Mouse (Mus musculus): ENCODE results near the gene Cmah. TPM values are rescaled to one million over a fixed set of nuclear protein-coding genes. Genes with fewer than 3 reads are reported as not detected.

The Cmah gene
- polyA plus RNA-seq, 1 experiment: 0.12 TPM

DNA sequence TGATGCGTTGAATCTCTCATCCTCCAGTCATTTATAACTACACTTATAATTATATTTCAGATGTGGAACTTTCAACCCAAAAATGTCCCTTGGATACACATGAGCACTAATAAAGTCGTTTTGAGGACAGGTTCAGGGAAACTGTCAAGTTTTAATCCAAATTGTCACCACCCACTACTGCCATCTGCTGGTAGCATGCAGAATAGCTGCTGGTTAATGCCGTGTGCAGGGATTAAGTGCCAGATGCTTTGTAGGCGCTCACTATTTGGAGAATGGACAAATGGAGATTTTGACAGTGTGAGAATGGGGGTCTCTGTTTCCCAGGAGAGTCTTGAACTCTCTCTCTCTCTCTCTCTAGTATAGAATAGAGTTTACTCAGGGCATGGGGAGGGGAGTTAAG lies 30.0 kb upstream of the Cmah start:
- no peaks in the 10 kb centered on the region for H3K27me3 ChIP-seq (ENCODE audit: control insufficient read depth, insufficient read depth, low read length, poor library complexity, severe bottlenecking)
- H3K4me3 ChIP-seq (ENCODE audit: low read depth, low read length): no peak overlapping the region
- TF ChIP-seq POLR2A (IDR thresholded peaks at IDR 0.05; ENCODE audit: insufficient read depth, low read length): no peak
- peak; percentile 56 for TF ChIP-seq CTCF (IDR thresholded peaks at IDR 0.05; ENCODE audit: low read depth, low read length)
- no peak for TF ChIP-seq EP300 (IDR thresholded peaks at IDR 0.05; ENCODE audit: insufficient read depth, low read depth, low read length)
- H3K9me3 ChIP-seq (replicated peaks; ENCODE audit: control insufficient read depth, insufficient read depth, low read length, poor library complexity, severe bottlenecking): no peaks in the 10 kb centered on the region
- H3K27ac ChIP-seq (ENCODE audit: insufficient read depth, low read length): no peak overlapping the region
- no peaks in the 10 kb centered on the region for H3K36me3 ChIP-seq (ENCODE audit: control insufficient read depth, insufficient read depth, low read length, poor library complexity, severe bottlenecking)
- no peak overlapping the region for H3K9ac ChIP-seq (ENCODE audit: low read depth, poor library complexity, severe bottlenecking)
- no peaks in the 10 kb centered on the region for H3K4me1 ChIP-seq (ENCODE audit: control insufficient read depth, insufficient read depth, low read length)

DNA sequence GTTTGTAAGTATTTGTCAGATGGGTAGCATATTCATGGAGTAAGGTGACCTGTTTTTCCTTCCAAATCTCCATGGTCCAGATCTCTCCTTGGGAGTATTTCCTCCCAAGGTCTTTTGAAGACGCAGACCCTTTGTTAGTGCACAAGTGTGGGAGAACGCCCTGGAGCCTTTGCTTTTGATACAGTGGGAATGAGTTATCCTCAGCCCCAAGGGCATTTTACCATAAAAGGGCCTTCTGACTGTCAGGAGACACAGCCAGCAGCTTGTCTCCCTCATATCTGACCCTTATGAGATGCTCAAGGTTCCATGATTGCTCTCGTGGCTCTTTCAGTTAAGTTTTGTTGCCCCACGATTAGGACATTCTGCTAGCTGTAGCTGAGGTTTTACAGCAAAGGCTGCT lies 21.7 kb upstream of the Cmah start:
- Histone ChIP-seq H3K4me1 (ENCODE audit: control insufficient read depth, insufficient read depth, low read length) (no peaks in the 10 kb centered on the region), H3K4me3 (ENCODE audit: low read depth, low read length) (no peak overlapping the region), H3K9ac (ENCODE audit: low read depth, poor library complexity, severe bottlenecking) (no peak overlapping the region), H3K27ac (ENCODE audit: insufficient read depth, low read length) (no peak overlapping the region), H3K36me3 (ENCODE audit: control insufficient read depth, insufficient read depth, low read length, poor library complexity, severe bottlenecking) (no peaks in the 10 kb centered on the region), H3K27me3 (ENCODE audit: control insufficient read depth, insufficient read depth, low read length, poor library complexity, severe bottlenecking) (no peaks in the 10 kb centered on the region), H3K9me3 (replicated peaks; ENCODE audit: control insufficient read depth, insufficient read depth, low read length, poor library complexity, severe bottlenecking) (no peaks in the 10 kb centered on the region)
- TF ChIP-seq EP300 (IDR thresholded peaks at IDR 0.05; ENCODE audit: insufficient read depth, low read depth, low read length) (no peak), CTCF (IDR thresholded peaks at IDR 0.05; ENCODE audit: low read depth, low read length) (no peak), POLR2A (IDR thresholded peaks at IDR 0.05; ENCODE audit: insufficient read depth, low read length) (no peak)

DNA sequence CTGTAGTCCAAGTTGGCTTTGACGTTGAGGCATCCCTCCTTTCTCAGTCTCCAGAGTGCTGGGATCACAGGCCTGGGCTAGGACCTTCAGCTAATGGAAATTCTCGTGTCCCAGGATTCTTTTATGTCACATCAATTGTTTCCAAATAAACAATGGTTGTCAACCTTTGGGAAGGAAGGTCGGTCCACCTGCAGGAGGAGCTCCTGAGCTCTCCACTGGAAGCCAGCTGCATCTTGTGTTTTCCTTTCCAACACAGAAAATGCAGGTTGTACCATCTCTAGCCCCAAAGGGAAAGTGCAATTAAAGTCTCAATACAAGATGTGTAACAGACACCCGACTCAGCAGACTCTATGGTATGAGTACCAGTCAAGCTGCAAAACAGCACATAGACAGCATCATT lies 21.0 kb upstream of the Cmah start:
- TF ChIP-seq POLR2A (IDR thresholded peaks at IDR 0.05; ENCODE audit: insufficient read depth, low read length): no peak
- TF ChIP-seq CTCF (IDR thresholded peaks at IDR 0.05; ENCODE audit: low read depth, low read length): peak; percentile 39
- TF ChIP-seq EP300 (IDR thresholded peaks at IDR 0.05; ENCODE audit: insufficient read depth, low read depth, low read length): no peak
- no peaks in the 10 kb centered on the region for H3K36me3 ChIP-seq (ENCODE audit: control insufficient read depth, insufficient read depth, low read length, poor library complexity, severe bottlenecking)
- H3K9ac ChIP-seq (ENCODE audit: low read depth, poor library complexity, severe bottlenecking): no peak overlapping the region

GRCm38 (mm10) chr13:24311011-24311940 lies 15.9 kb upstream of the Cmah start:
- no peaks in the 10 kb centered on the region for H3K27me3 ChIP-seq (ENCODE audit: control insufficient read depth, insufficient read depth, low read length, poor library complexity, severe bottlenecking)
- H3K27ac ChIP-seq (ENCODE audit: insufficient read depth, low read length): no peak overlapping the region
- H3K9me3 ChIP-seq (replicated peaks; ENCODE audit: control insufficient read depth, insufficient read depth, low read length, poor library complexity, severe bottlenecking): no peaks in the 10 kb centered on the region
- no peaks in the 10 kb centered on the region for H3K36me3 ChIP-seq (ENCODE audit: control insufficient read depth, insufficient read depth, low read length, poor library complexity, severe bottlenecking)
- no peak overlapping the region for H3K9ac ChIP-seq (ENCODE audit: low read depth, poor library complexity, severe bottlenecking)
- no peak overlapping the region for H3K4me3 ChIP-seq (ENCODE audit: low read depth, low read length)
- no peaks in the 10 kb centered on the region for H3K4me1 ChIP-seq (ENCODE audit: control insufficient read depth, insufficient read depth, low read length)
- TF ChIP-seq EP300 (IDR thresholded peaks at IDR 0.05; ENCODE audit: insufficient read depth, low read depth, low read length) (no peak), CTCF (IDR thresholded peaks at IDR 0.05; ENCODE audit: low read depth, low read length) (no peak), POLR2A (IDR thresholded peaks at IDR 0.05; ENCODE audit: insufficient read depth, low read length) (no peak)

More for the DNA sequence above, 21.0 kb upstream of the Cmah start:
- no peak overlapping the region for H3K27ac ChIP-seq (ENCODE audit: insufficient read depth, low read length)
- no peaks in the 10 kb centered on the region for H3K4me1 ChIP-seq (ENCODE audit: control insufficient read depth, insufficient read depth, low read length)
- H3K9me3 ChIP-seq (replicated peaks; ENCODE audit: control insufficient read depth, insufficient read depth, low read length, poor library complexity, severe bottlenecking): no peaks in the 10 kb centered on the region
- H3K4me3 ChIP-seq (ENCODE audit: low read depth, low read length): no peak overlapping the region
- H3K27me3 ChIP-seq (ENCODE audit: control insufficient read depth, insufficient read depth, low read length, poor library complexity, severe bottlenecking): no peaks in the 10 kb centered on the region

GRCm38 (mm10) chr13:24316563-24316962 lies 10.6 kb upstream of the Cmah start:
- Histone ChIP-seq H3K9ac (ENCODE audit: low read depth, poor library complexity, severe bottlenecking) (no peak overlapping the region), H3K4me1 (ENCODE audit: control insufficient read depth, insufficient read depth, low read length) (no peaks in the 10 kb centered on the region), H3K4me3 (ENCODE audit: low read depth, low read length) (no peak overlapping the region), H3K9me3 (replicated peaks; ENCODE audit: control insufficient read depth, insufficient read depth, low read length, poor library complexity, severe bottlenecking) (no peaks in the 10 kb centered on the region), H3K27ac (ENCODE audit: insufficient read depth, low read length) (no peak overlapping the region), H3K27me3 (ENCODE audit: control insufficient read depth, insufficient read depth, low read length, poor library complexity, severe bottlenecking) (no peaks in the 10 kb centered on the region), H3K36me3 (ENCODE audit: control insufficient read depth, insufficient read depth, low read length, poor library complexity, severe bottlenecking) (no peaks in the 10 kb centered on the region)
- TF ChIP-seq EP300 (IDR thresholded peaks at IDR 0.05; ENCODE audit: insufficient read depth, low read depth, low read length) (no peak), POLR2A (IDR thresholded peaks at IDR 0.05; ENCODE audit: insufficient read depth, low read length) (no peak), CTCF (IDR thresholded peaks at IDR 0.05; ENCODE audit: low read depth, low read length) (no peak)

- Histone ChIP-seq H3K27ac (ENCODE audit: insufficient read depth, low read length) (no peak overlapping the region), H3K4me3 (ENCODE audit: low read depth, low read length) (no peak overlapping the region), H3K4me1 (ENCODE audit: control insufficient read depth, insufficient read depth, low read length) (no peaks in the 10 kb centered on the region), H3K27me3 (ENCODE audit: control insufficient read depth, insufficient read depth, low read length, poor library complexity, severe bottlenecking) (no peaks in the 10 kb centered on the region), H3K36me3 (ENCODE audit: control insufficient read depth, insufficient read depth, low read length, poor library complexity, severe bottlenecking) (no peaks in the 10 kb centered on the region), H3K9me3 (replicated peaks; ENCODE audit: control insufficient read depth, insufficient read depth, low read length, poor library complexity, severe bottlenecking) (no peaks in the 10 kb centered on the region), H3K9ac (ENCODE audit: low read depth, poor library complexity, severe bottlenecking) (no peak overlapping the region)
- TF ChIP-seq EP300 (IDR thresholded peaks at IDR 0.05; ENCODE audit: insufficient read depth, low read depth, low read length) (no peak), CTCF (IDR thresholded peaks at IDR 0.05; ENCODE audit: low read depth, low read length) (no peak), POLR2A (IDR thresholded peaks at IDR 0.05; ENCODE audit: insufficient read depth, low read length) (no peak)
Measured at GRCm38 (mm10) chr13:24318618-24319017, 8.6 kb upstream of the Cmah start.

Data from ES-Bruce4 (cell line).